Mouse (Mus musculus): ENCODE data around the gene Atxn3. TPM values are rescaled to one million over a fixed set of nuclear protein-coding genes. Genes with fewer than 3 reads are reported as not detected.

Atxn3 gene
- polyA plus RNA-seq, 1 experiment from 2014 or later: 13.1 TPM

GRCm38 (mm10) chr12:101935223-101935622, 22.8 kb downstream of the Atxn3 start:
- Histone ChIP-seq H3K4me3 (ENCODE audit: low read depth, low read length) (no peak overlapping the region), H3K27ac (ENCODE audit: low read depth, low read length) (no peak overlapping the region), H3K4me2 (ENCODE audit: low read length) (no peak overlapping the region), H3K27me3 (replicated peaks; ENCODE audit: control insufficient read depth, insufficient read depth, low read length) (no peaks in the 10 kb centered on the region), H3K9me3 (replicated peaks; ENCODE audit: control insufficient read depth, low read length) (no peaks in the 10 kb centered on the region), H3K36me3 (ENCODE audit: control insufficient read depth, insufficient read depth, low read length) (peaks cover 54% of the 10 kb centered on the region), H3K9ac (ENCODE audit: low read length) (no peak overlapping the region), H3K4me1 (ENCODE audit: control insufficient read depth, insufficient read depth, low read length) (no peaks in the 10 kb centered on the region)
- DNase-seq (ENCODE audit: low spot score) (no peak), ATAC-seq (no peak)
- WGBS: 97% methylated on average over 3 of the region's 3 CpGs

- H3K27ac ChIP-seq (ENCODE audit: low read depth, low read length): no peak overlapping the region
- peaks cover 90% of the 10 kb centered on the region for H3K36me3 ChIP-seq (ENCODE audit: control insufficient read depth, insufficient read depth, low read length)
- ATAC-seq (no peak), DNase-seq (ENCODE audit: low spot score) (no peak)
- H3K4me3 ChIP-seq (ENCODE audit: low read depth, low read length): no peak overlapping the region
- 100% methylated on average over 1 of the region's 1 CpGs for WGBS
- no peaks in the 10 kb centered on the region for H3K9me3 ChIP-seq (replicated peaks; ENCODE audit: control insufficient read depth, low read length)
- no peaks in the 10 kb centered on the region for H3K4me1 ChIP-seq (ENCODE audit: control insufficient read depth, insufficient read depth, low read length)
- H3K9ac ChIP-seq (ENCODE audit: low read length): no peak overlapping the region
- H3K4me2 ChIP-seq (ENCODE audit: low read length): no peak overlapping the region
- no peaks in the 10 kb centered on the region for H3K27me3 ChIP-seq (replicated peaks; ENCODE audit: control insufficient read depth, insufficient read depth, low read length)
Observed at GRCm38 (mm10) chr12:101928423-101928822, 29.6 kb downstream of the Atxn3 start.

GRCm38 (mm10) chr12:101922313-101922712, 35.7 kb downstream of the Atxn3 start:
- peaks cover 54% of the 10 kb centered on the region for H3K36me3 ChIP-seq (ENCODE audit: control insufficient read depth, insufficient read depth, low read length)
- no peak for ATAC-seq
- no peaks in the 10 kb centered on the region for H3K27me3 ChIP-seq (replicated peaks; ENCODE audit: control insufficient read depth, insufficient read depth, low read length)
- H3K27ac ChIP-seq (ENCODE audit: low read depth, low read length): no peak overlapping the region
- WGBS: 86% methylated on average over 6 of the region's 6 CpGs
- no peak overlapping the region for H3K4me3 ChIP-seq (ENCODE audit: low read depth, low read length)
- DNase-seq (ENCODE audit: low spot score): no peak
- no peaks in the 10 kb centered on the region for H3K4me1 ChIP-seq (ENCODE audit: control insufficient read depth, insufficient read depth, low read length)
- H3K4me2 ChIP-seq (ENCODE audit: low read length): no peak overlapping the region
- no peaks in the 10 kb centered on the region for H3K9me3 ChIP-seq (replicated peaks; ENCODE audit: control insufficient read depth, low read length)
- H3K9ac ChIP-seq (ENCODE audit: low read length): no peak overlapping the region

GRCm38 (mm10) chr12:101919847-101920246, 38.2 kb downstream of the Atxn3 start:
- ATAC-seq (no peak), DNase-seq (ENCODE audit: low spot score) (no peak)
- no peak overlapping the region for H3K4me2 ChIP-seq (ENCODE audit: low read length)
- no peaks in the 10 kb centered on the region for H3K9me3 ChIP-seq (replicated peaks; ENCODE audit: control insufficient read depth, low read length)
- H3K36me3 ChIP-seq (ENCODE audit: control insufficient read depth, insufficient read depth, low read length): peaks cover 31% of the 10 kb centered on the region
- WGBS: 90% methylated on average over 3 of the region's 3 CpGs
- no peak overlapping the region for H3K27ac ChIP-seq (ENCODE audit: low read depth, low read length)
- H3K9ac ChIP-seq (ENCODE audit: low read length): no peak overlapping the region
- H3K4me1 ChIP-seq (ENCODE audit: control insufficient read depth, insufficient read depth, low read length): no peaks in the 10 kb centered on the region
- H3K4me3 ChIP-seq (ENCODE audit: low read depth, low read length): no peak overlapping the region
- H3K27me3 ChIP-seq (replicated peaks; ENCODE audit: control insufficient read depth, insufficient read depth, low read length): no peaks in the 10 kb centered on the region

- no peak for ATAC-seq
- DNase-seq (ENCODE audit: low spot score): no peak
- H3K27me3 ChIP-seq (replicated peaks; ENCODE audit: control insufficient read depth, insufficient read depth, low read length): no peaks in the 10 kb centered on the region
- H3K4me2 ChIP-seq (ENCODE audit: low read length): no peak overlapping the region
- peaks cover 5% of the 10 kb centered on the region for H3K36me3 ChIP-seq (ENCODE audit: control insufficient read depth, insufficient read depth, low read length)
- no peaks in the 10 kb centered on the region for H3K9me3 ChIP-seq (replicated peaks; ENCODE audit: control insufficient read depth, low read length)
- no peak overlapping the region for H3K4me3 ChIP-seq (ENCODE audit: low read depth, low read length)
- no peak overlapping the region for H3K9ac ChIP-seq (ENCODE audit: low read length)
- H3K27ac ChIP-seq (ENCODE audit: low read depth, low read length): no peak overlapping the region
- H3K4me1 ChIP-seq (ENCODE audit: control insufficient read depth, insufficient read depth, low read length): peaks cover under 1% of the 10 kb centered on the region; the same call in 1 of the 2 replicates
Observed at GRCm38 (mm10) chr12:101917165-101917564, 40.9 kb downstream of the Atxn3 start.

GRCm38 (mm10) chr12:101912626-101913490, 45.2 kb downstream of the Atxn3 start, which contains the start of gene Trip11:
Gene Trip11, minus strand, starts transcription at chr12:101913267.
- H3K9me3 ChIP-seq (replicated peaks; ENCODE audit: control insufficient read depth, low read length): no peaks in the 10 kb centered on the region
- peaks cover 14% of the 10 kb centered on the region for H3K4me1 ChIP-seq (ENCODE audit: control insufficient read depth, insufficient read depth, low read length)
- H3K4me3 ChIP-seq (ENCODE audit: low read depth, low read length): peak within 1 kb of the TSS; percentile 89
- H3K27ac ChIP-seq (ENCODE audit: low read depth, low read length): peak within 1 kb of the TSS; percentile 72
- no peaks in the 10 kb centered on the region for H3K36me3 ChIP-seq (ENCODE audit: control insufficient read depth, insufficient read depth, low read length)
- WGBS: under 1% methylated on average over 69 of the region's 69 CpGs
- peak within 1 kb of the TSS; percentile 71 for H3K4me2 ChIP-seq (ENCODE audit: low read length)
- no peaks in the 10 kb centered on the region for H3K27me3 ChIP-seq (replicated peaks; ENCODE audit: control insufficient read depth, insufficient read depth, low read length)
- DNase-seq (ENCODE audit: low spot score) (peak; percentile 94), ATAC-seq (peak; percentile 97)
- H3K9ac ChIP-seq (ENCODE audit: low read length): peak within 1 kb of the TSS; percentile 92

- H3K27me3 ChIP-seq (replicated peaks; ENCODE audit: control insufficient read depth, insufficient read depth, low read length): no peaks in the 10 kb centered on the region
- H3K27ac ChIP-seq (ENCODE audit: low read depth, low read length): no peak overlapping the region
- H3K4me3 ChIP-seq (ENCODE audit: low read depth, low read length): peak overlapping the region; percentile 89; the same call in 1 of the 2 replicates
- H3K4me2 ChIP-seq (ENCODE audit: low read length): peak overlapping the region; percentile 71
- peaks cover 14% of the 10 kb centered on the region for H3K4me1 ChIP-seq (ENCODE audit: control insufficient read depth, insufficient read depth, low read length)
- DNase-seq (ENCODE audit: low spot score) (no peak), ATAC-seq (no peak)
- WGBS: 86% methylated on average over 3 of the region's 3 CpGs
- no peaks in the 10 kb centered on the region for H3K36me3 ChIP-seq (ENCODE audit: control insufficient read depth, insufficient read depth, low read length)
- no peaks in the 10 kb centered on the region for H3K9me3 ChIP-seq (replicated peaks; ENCODE audit: control insufficient read depth, low read length)
- H3K9ac ChIP-seq (ENCODE audit: low read length): peak overlapping the region; percentile 92; the same call in 1 of the 2 replicates
Observed at GRCm38 (mm10) chr12:101911346-101911745, 46.7 kb downstream of the Atxn3 start.

- H3K9me3 ChIP-seq (replicated peaks; ENCODE audit: control insufficient read depth, low read length): no peaks in the 10 kb centered on the region
- WGBS: 95% methylated on average over 6 of the region's 6 CpGs
- no peak overlapping the region for H3K4me2 ChIP-seq (ENCODE audit: low read length)
- H3K27me3 ChIP-seq (replicated peaks; ENCODE audit: control insufficient read depth, insufficient read depth, low read length): no peaks in the 10 kb centered on the region
- H3K27ac ChIP-seq (ENCODE audit: low read depth, low read length): no peak overlapping the region
- DNase-seq (ENCODE audit: low spot score) (no peak), ATAC-seq (no peak)
- peaks cover 14% of the 10 kb centered on the region for H3K4me1 ChIP-seq (ENCODE audit: control insufficient read depth, insufficient read depth, low read length)
- H3K9ac ChIP-seq (ENCODE audit: low read length): no peak overlapping the region
- 0 out of 2 replicates have a peak, but pooled peaks cover 4% of the 10 kb centered on the region for H3K36me3 ChIP-seq (ENCODE audit: control insufficient read depth, insufficient read depth, low read length)
- H3K4me3 ChIP-seq (ENCODE audit: low read depth, low read length): no peak overlapping the region
Observed at GRCm38 (mm10) chr12:101910360-101910759, 47.7 kb downstream of the Atxn3 start.

- Histone ChIP-seq H3K4me3 (ENCODE audit: low read depth, low read length) (no peak overlapping the region), H3K9ac (ENCODE audit: low read length) (no peak overlapping the region), H3K27ac (ENCODE audit: low read depth, low read length) (no peak overlapping the region), H3K9me3 (replicated peaks; ENCODE audit: control insufficient read depth, low read length) (no peaks in the 10 kb centered on the region), H3K4me2 (ENCODE audit: low read length) (no peak overlapping the region), H3K27me3 (replicated peaks; ENCODE audit: control insufficient read depth, insufficient read depth, low read length) (no peaks in the 10 kb centered on the region), H3K36me3 (ENCODE audit: control insufficient read depth, insufficient read depth, low read length) (peaks cover 17% of the 10 kb centered on the region; the same call in 1 of the 2 replicates), H3K4me1 (ENCODE audit: control insufficient read depth, insufficient read depth, low read length) (no peaks in the 10 kb centered on the region)
- ATAC-seq: no peak
- no peak for DNase-seq (ENCODE audit: low spot score)
- 94% methylated on average over 12 of the region's 12 CpGs for WGBS
Observed at GRCm38 (mm10) chr12:101905817-101906216, 52.2 kb downstream of the Atxn3 start.

Measured in forebrain, embryonic 14.5 days (tissue).